Mouse (Mus musculus): Measurements from ENCODE around the gene Myo1h.

The Myo1h gene

DNA sequence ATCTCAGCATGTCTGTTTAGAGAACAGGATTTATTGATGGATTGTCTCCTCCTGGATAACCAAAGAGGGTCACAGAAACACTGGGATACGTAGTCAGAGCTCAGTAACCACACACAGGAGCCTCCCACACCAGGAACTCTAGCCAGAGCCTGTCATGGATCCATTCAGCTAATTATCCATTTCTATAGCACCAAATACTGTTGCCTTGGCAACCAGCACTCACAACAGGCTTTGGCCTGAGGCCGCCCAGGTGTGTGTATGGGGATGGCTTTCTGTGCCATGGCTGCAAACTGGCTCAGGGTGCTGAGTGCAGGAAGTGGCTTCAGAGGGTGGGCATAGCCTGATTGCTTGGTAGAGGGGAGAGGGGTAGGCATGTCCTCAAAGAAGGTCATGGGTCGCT, 1.0 kb downstream of the Myo1h start:
- no peak for DNase-seq (ENCODE audit: low read depth in 1 of 2, low spot score in 2 of 2)

DNA sequence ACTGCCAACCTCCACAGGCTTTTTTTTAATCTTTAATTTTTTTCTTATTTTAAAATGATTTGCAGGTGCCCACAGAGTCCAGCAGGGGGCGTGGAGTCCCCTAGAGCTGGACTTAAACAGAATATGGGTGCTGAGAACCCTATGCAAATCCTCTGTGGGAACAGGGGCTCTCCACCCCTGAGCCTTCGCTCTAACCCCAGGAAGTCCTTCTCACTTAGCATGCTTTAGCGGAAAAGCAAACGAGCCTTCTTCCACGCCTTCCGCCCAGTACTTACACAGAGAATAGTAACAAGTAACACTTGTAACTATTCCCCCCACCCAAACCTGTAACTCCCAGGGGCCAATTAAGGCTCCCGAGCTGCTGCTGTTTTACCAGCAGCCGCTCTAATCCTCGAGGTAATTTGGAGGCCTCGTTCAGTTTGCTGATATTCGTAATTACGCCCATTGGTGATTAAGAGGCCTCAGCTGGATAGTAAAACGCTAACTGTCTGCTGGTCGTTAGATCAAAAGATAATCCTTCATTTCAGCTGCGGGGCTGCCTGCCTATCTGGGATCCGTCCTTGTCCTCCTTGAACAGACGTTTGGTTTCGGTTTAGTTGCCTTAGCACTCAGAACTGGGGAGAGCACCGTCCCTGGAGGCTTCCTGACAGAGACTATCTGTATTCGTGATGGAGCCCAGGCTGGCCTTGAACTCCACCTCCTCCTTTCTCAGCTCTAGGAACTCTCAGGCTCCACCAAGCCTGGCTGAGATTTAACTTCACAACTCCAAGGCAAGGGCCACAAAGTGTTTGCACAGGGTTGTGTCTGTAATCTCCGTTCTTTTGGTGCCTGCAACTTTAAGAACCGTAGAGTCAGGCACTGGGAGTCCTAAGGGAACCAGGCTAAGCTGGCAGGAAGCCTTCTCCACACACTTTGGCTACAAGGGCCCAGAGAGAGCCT, 8.0 kb downstream of the Myo1h start:
- DNase-seq (ENCODE audit: low read depth in 1 of 2, low spot score in 2 of 2) = no peak

DNA sequence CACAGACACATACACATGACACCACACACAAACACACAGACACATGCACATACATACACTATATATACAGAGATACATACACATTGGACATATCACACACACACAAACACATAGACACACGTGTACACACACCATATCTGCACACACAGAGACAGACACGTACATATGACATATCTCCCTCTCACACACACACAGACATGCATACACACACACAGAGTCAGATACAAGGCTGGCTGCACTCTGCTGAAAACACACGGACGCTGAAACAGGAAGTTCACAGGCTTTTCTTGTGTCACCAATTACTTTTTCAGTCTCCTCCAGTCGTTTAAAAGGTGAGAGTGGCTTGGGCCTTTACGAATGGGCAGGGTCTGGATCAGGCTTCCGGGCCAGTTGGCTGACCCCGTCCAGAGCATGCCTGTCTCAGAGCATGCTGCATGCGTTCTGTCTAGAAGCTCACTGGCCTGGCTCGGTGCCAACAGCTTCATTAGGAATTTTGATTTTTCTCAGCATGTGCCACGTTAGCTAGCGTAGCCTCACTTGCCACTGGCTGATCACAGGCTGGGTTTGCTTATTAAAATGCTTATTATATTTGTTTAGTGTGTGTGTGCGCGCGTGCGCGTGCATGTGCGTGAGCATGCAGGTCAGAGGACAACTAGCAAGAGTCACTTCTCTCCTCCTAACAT, 9.4 kb downstream of the Myo1h start:
- DNase-seq (ENCODE audit: low read depth in 1 of 2, low spot score in 2 of 2) = no peak

DNA sequence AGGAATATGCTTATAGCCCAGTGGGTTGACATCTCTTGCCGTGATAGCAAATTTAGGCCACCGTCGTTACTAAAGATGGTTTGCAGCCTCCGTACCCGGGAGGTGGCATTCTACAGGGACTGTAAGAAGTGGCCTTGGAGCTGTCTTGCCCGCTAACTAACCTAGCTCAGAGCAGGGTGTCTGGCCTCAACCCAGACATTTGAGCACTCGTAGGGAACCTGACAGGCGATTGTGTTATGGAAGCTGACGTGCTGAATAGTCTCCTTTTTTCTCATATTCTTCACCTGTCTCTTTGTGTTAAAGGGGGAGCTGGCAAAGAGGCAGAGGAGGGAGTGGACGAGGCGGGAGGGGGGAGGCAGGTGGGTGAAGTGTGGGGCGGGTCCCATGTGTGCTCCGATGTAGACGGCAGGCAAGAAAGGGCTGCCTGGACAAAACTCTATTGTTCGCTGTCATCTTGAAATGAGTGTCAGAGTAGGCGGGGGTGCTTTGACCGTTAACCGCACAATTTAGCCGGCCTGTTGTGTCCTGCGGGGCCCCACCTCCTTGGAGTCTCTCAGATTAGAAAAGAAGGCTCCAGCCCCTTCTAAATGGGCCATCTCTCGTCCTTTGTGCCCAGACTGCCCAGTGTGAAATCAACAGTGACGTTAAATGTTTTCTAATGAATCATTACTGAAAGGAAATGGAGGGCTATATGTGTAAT, 10.3 kb downstream of the Myo1h start:
- DNase-seq (ENCODE audit: low read depth in 1 of 2, low spot score in 2 of 2) = no peak

DNA sequence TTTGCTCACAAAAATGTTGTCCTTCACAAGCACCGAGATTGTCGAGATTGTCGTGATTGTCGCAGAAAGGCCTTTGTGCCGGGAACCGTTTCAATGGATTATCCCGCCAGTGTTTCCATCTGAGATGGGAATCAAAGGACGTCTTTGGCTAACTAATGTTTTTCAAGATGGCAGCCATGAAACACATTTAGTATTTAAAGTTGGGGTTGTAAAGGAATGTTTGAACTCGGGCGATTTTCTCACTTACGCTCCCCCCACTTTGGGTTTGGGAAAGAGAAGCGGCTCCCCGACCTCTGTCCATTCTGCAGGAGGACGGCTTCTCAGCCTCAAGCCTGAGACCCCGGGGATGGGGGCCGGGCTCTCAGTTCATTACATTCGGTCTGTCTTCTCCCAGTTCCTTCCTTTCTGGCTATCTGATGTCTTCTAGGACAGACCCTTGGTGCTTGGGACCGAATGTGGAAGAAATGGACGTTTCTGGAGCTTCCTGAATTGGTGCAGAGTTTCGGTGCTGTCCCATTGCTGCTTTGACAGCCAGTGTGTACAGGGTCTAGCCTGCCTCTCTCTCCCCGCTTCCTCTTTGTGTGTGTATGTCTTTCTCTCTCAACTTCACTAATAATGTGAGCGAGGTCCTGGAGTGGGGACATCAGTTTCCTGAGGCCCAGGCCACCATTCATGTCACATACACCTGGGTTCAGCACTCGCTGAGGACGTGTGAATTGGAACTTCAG, 11.1 kb downstream of the Myo1h start:
- DNase-seq (ENCODE audit: low read depth in 1 of 2, low spot score in 2 of 2) = no peak

DNA sequence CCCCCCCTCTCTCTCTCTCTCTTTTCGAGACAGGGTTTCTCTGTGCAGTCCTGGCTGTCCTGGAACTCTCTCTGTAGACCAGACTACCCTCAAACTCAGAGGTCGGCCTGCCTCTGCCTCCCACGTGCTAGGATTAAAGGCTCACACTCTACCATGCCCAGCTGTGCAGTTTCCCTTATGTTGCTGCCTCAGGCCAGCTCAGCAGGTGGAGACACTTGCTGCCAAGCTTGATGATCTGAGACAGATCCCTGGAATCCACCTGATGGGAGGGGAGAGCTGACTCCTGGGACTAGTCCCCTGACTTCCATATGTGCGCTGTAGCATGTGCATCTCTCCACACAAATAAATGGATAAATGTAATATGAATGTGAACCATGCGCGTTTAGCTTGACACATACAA, 14.2 kb downstream of the Myo1h start:
- no peak for DNase-seq (ENCODE audit: low read depth in 1 of 2, low spot score in 2 of 2)

GRCm38 (mm10) chr5:114306496-114306895, 17.5 kb downstream of the Myo1h start:
- DNase-seq (ENCODE audit: low read depth in 1 of 2, low spot score in 2 of 2) = no peak

GRCm38 (mm10) chr5:114308765-114309679, 20.1 kb downstream of the Myo1h start:
- no peak for DNase-seq (ENCODE audit: low read depth in 1 of 2, low spot score in 2 of 2)

DNA sequence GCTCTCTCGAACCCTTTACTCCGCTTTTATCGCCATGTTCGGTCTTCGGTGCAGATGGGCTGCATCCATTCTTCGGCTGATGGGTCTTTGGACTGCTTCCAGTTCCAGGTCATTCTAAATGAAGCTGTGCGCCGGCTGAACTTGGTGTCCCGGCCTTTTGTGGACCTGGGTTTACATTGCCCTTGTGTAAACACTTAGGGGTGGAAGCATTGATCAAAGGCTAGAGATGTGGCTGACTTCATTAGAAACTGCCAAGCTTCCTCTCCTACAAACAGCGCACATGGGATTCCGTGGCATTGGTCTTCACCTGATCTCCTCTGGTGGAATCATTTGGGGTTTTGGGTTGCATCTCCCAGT, 20.7 kb downstream of the Myo1h start:
- no peak for DNase-seq (ENCODE audit: low read depth in 1 of 2, low spot score in 2 of 2)

GRCm38 (mm10) chr5:114323105-114323790, 34.3 kb downstream of the Myo1h start:
- peak in 1 of 2 experiments; percentile 48 for DNase-seq (ENCODE audit: low read depth in 1 of 2, low spot score in 2 of 2)

DNA sequence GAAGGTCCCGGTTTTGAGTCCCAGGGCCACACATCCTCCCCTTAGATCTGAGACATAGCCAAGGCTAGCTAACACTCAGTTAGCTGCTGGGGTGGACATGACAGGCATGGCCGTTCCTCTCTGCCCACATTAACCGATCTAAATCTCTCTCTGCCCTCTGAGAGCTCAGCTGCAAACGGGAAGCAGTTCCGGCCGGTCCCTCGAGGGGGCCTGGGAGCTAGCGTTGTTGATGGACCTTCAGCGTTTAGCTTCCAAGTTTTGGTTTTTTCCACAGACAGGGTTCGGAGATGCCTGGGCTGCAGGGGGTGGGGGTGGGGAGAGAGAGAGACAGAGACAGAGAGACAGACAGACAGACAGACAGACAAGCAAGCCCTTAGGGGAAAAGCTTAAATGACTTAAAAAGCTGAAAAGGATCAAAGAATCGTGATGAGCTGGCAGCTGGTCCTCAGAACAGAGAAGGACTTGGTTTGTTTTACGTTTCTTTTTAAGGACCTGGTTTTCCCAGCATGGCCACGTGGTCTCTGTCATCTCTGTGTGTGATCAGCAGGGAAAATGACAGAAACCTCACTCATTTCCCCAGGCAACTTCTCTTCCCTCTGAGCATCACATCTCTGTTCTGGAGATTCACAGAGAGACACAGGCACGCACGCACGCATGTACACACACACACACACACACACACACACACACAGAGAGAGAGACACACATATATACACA, 35.0 kb downstream of the Myo1h start:
- DNase-seq (ENCODE audit: low read depth in 1 of 2, low spot score in 2 of 2) = peak in 1 of 2 experiments; percentile 34

DNA sequence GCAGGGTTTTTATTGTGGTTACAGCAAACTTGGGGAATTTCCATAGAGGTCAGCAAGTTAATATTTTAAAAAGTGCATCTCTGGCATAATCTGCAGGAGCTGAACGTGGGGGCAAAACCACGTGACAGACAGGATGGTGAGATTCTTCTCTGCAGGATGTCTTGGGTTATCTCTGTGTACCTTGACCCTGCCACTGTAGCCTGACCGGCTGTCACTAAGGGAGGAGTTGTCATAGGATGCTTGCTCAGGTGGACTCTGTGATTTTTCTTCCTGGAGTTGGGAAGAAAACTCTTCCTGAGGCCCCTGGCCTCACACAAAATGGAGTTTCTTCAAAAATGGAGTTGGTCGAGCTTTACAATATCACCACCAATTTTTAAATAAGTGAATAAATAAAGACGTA, 54.0 kb downstream of the Myo1h start:
- DNase-seq (ENCODE audit: low read depth in 1 of 2, low spot score in 2 of 2) = no peak

GRCm38 (mm10) chr5:114343612-114344011, 54.6 kb downstream of the Myo1h start:
- no peak for DNase-seq (ENCODE audit: low read depth in 1 of 2, low spot score in 2 of 2)

DNA sequence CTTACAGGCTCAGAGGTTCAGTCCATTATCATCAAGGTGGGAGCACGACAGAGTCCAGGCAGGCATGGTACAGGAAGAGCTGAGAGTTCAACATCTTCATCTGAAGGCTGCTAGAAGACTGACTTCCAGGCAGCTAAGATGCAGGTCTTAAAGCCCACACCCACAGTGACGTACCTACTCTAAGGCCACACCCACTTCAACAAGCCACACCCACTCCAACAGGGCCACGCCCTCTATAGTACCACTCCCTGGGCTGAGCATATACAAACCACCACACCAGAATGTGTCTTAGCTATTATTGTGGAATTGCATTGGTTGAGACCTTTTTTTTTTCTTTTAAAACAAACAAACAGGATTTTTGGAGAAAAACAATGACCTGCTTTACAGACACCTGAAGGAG, 56.6 kb downstream of the Myo1h start:
- DNase-seq (ENCODE audit: low read depth in 1 of 2, low spot score in 2 of 2) = no peak

DNA sequence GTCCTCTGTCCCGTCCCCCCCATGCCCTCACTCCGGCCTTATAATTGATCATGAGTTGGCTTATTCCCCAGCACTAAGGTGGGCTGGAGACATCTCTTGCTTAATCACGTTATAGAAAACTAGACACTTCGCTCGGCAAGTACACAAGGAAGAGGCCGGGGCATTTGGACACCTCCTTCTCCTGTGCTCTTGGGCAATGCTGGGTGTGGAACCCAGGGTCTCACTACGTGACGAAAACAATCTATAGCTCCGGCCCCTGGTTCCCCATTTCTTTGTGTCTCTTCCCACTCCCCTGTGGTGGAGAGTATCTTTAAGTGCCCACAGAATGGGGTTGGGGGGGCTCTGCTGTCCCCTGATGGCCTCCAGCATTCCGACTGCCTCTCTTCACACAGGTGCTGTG, 58.0 kb downstream of the Myo1h start:
- DNase-seq (ENCODE audit: low read depth in 1 of 2, low spot score in 2 of 2) = no peak

DNA sequence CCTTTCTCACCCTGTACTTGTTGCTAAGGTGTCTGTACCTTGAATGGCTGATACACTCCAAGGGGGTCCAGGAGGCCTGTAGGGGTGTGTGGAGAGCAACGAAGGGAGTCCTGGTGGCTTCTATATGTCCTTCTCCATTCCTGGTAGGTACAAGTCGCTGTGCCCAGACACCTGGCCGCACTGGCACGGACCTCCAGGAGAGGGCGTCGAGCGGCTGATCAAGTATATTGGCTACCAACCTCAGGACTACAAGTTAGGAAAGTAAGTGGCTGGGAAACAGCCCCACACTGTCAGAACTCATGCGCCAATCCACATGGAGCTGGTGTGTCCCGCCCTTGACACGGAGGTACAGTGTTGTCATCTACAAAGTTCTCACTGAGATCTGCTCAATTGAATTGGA, 62.5 kb downstream of the Myo1h start:
- DNase-seq (ENCODE audit: low read depth in 1 of 2, low spot score in 2 of 2) = no peak

DNA sequence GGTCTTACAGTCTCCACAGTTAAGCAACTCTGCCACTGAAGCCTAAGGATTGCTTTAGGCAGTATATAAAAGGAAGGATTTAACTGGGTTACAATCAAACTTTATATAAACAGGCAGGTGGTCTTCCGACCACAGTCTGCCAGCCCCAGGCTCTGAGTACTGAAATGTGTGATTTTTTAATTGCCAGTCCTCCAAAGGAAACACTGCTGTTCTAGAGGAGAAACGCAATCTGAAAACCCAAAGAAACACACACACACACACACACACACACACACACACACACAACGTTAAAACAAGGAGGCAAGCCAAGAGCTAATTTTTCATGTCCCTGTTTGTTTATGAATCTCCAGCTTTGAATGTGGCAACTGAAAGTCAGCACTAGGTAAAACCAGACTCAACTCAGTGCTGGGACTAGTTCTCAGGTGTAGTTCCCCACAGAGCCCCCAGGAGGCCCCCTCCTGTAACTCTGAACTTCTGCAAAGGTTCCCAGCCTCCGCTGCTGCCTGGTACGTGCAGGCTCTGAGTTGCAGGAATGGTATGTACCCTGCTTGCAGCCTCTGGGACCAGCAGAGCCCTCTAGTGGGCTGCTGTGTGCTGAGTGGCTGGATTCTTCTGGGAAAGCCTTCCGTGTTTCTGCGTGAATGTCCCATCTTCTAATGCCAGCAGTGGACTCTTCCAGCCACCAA, 67.4 kb downstream of the Myo1h start:
- DNase-seq (ENCODE audit: low read depth in 1 of 2, low spot score in 2 of 2) = peak; percentile 30 to 39
